Mouse (Mus musculus) kidney, embryonic 16.5 days (tissue): ENCODE measurements around the gene Cep63. TPM values are rescaled to one million over a fixed set of nuclear protein-coding genes. Genes with fewer than 3 reads are reported as not detected.
A peak's percentile ranks its signal among the peaks of the same experiment; 100 is the strongest.

Source experiments
- ATAC-seq: fragments of 200-750 bp; cut with Nextera tagmentation; 2 replicates; pipeline ENCODE4 v1.8.0; 2017; ENCODE audit warnings: moderate TSS enrichment; ENCODE audit not compliant: low FRiP score, low TSS enrichment
- H3K27ac ChIP-seq: fragments of 300-500 bp; sonication (generic); 2 replicates; pipeline ENCODE4 v1.5.1; 2014; ENCODE audit warnings: low read length
- H3K27me3 ChIP-seq: fragments of 300-500 bp; sonication (generic); 2 replicates; pipeline ENCODE4 v1.6.1; 2014; ENCODE audit warnings: low read length, control low read depth, mixed read lengths; ENCODE audit not compliant: insufficient read depth
- H3K36me3 ChIP-seq: fragments of 300-500 bp; sonication (generic); 2 replicates; pipeline ENCODE4 v1.6.1; 2014; ENCODE audit warnings: low read length, control low read depth, mixed read lengths; ENCODE audit not compliant: insufficient read depth
- H3K4me1 ChIP-seq: fragments of 300-500 bp; sonication (generic); 2 replicates; pipeline ENCODE4 v1.6.1; 2014; ENCODE audit warnings: low read length, control low read depth, mixed read lengths; ENCODE audit not compliant: insufficient read depth
- H3K4me2 ChIP-seq: fragments of 300-500 bp; sonication (generic); replicated peaks from 2 replicates; pipeline ENCODE4 v1.6.1; 2014; ENCODE audit warnings: low read depth, low read length
- H3K4me3 ChIP-seq: fragments of 300-500 bp; sonication (generic); 2 replicates; pipeline ENCODE4 v1.5.1; 2014; ENCODE audit warnings: mild to moderate bottlenecking, low read length
- H3K9ac ChIP-seq: fragments of 300-500 bp; sonication (generic); replicated peaks from 2 replicates; pipeline ENCODE4 v1.6.1; 2014; ENCODE audit warnings: low read length
- H3K9me3 ChIP-seq: fragments of 300-500 bp; sonication (generic); 2 replicates; pipeline ENCODE4 v1.6.1; 2016; ENCODE audit warnings: low read length, control low read depth
- WGBS: fragments of 180-500 bp; shearing (Covaris S2); extraction: QIAGEN DNeasy Blood & Tissue Kit; methylation state at CpG from one replicate; pipeline ENCODE4 v1.1.7; 2014; 5-methylcytosine and 5-hydroxymethylcytosine counted together
- polyA plus RNA-seq: library from polyadenylated mRNA; unstranded; fragments of >200 nt; fragmentation: Nextera tagmentation; extraction: Ambion mirVana; gene quantifications from 2 replicates; pipeline ENCODE4 v1.2.1, GENCODE M21; 2015

Gene Cep63
- 56.5 and 60.6 TPM in 2 replicates for polyA plus RNA-seq

DNA sequence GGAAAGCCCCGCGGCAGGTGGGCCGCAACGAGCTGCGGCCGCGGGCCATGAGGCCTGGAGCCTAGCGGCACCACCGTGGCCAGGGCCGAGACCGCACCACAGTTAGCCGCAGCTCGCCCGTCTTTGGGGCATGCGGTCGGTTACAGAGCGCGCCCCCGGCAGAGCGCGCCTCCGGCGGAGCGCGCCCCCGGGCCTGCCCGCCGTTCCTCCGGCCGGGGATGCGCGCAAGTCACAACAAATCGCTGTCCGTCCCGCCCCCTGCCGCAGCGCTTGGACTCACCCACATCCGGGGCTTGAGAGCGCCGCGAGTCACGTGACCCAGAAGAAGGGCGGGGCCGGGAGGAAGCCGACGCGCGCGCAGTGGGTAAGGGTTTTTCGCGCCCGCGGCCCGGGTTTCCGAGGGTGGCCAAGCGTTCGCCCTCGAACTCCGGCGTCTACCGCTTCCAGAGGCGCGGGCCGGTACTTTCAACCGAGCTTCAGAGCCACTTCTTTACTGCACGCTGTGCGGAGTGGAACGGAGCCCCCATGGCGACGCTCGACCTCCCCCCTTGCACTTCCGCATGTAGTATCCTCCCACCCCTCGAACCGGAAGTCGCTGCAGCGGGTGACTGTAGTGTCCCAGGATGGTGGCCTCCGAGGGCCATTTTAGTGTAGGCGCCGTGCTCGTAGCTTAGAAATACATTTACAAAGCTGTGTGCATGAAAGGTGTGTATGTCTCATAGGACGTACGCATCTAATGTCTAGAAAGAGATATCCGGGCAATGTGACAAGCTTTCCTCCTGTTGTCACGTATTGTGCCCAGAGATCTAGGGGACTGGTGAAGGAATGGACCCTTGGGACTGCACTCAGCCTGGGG is at the start of gene Cep63, which contains the start of gene Anapc13:
Cep63 (minus strand) TSS at position 552 of the 856 bp plus-strand sequence.
Anapc13 (plus strand) TSS at position 314 of the 856 bp plus-strand sequence.
- peak within 1 kb of the TSS; percentile 94 for H3K4me3 ChIP-seq
- H3K27ac ChIP-seq, result peak within 1 kb of the TSS; percentile 97
- no peaks in the 10 kb centered on the region for H3K36me3 ChIP-seq
- peak; percentile 95 for ATAC-seq
- no peaks in the 10 kb centered on the region for H3K9me3 ChIP-seq
- peak within 1 kb of the TSS; percentile 99 for H3K9ac ChIP-seq
- WGBS, result under 1% methylated on average over 84 of the region's 84 CpGs
- H3K4me1 ChIP-seq, result peaks cover 23% of the 10 kb centered on the region
- peak within 1 kb of the TSS; percentile 58 for H3K4me2 ChIP-seq
- H3K27me3 ChIP-seq, result no peaks in the 10 kb centered on the region

DNA sequence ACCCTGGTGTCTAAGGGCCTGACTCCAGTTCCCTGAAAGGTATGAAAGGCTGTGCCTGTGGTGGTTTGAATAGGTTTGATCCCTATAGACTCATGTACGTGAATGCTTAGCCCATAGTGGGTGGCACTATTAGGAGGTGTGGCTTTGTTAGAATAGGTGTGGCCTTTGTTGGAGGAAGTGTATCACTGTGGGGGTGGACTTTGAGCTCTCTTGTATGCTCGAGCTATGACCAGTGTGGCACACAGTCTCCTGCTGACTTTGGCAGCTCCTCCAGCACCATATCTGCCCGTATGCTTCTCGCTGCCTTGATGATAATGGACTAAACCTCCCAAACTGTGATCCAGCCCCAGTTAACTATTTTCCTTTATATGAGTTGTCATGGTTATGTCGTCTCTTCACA is 49.6 kb upstream of the Cep63 start:
- 0 out of 2 replicates have a peak, but pooled peaks cover 3% of the 10 kb centered on the region for H3K4me1 ChIP-seq
- no peak overlapping the region for H3K27ac ChIP-seq
- H3K4me3 ChIP-seq, result no peak overlapping the region
- no peak for ATAC-seq
- no peak overlapping the region for H3K4me2 ChIP-seq
- no peak overlapping the region for H3K9ac ChIP-seq
- 89% methylated on average over 5 of the region's 5 CpGs for WGBS
- no peaks in the 10 kb centered on the region for H3K36me3 ChIP-seq
- no peaks in the 10 kb centered on the region for H3K27me3 ChIP-seq
- H3K9me3 ChIP-seq, result no peaks in the 10 kb centered on the region

DNA sequence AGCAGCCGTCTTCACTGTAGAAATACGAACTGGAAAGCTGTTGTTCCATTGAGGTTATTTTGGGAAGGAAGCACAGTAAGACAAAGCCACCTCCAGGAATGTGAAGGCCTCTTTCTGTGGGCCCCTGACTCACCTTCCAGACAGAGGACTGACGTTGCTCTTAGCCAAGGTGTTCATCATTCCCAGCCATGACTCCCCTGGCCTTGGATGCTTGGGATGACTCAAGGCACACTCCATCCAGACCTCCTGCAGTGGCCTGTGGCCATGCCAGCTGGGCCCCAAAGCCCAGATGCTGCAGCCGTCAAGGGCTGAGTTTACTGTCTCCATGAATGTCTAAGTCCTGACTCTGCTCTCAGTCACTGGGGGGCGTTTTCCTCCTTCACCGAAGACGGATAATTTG is 47.0 kb upstream of the Cep63 start:
- H3K4me2 ChIP-seq, result no peak overlapping the region
- no peak overlapping the region for H3K27ac ChIP-seq
- H3K27me3 ChIP-seq, result no peaks in the 10 kb centered on the region
- H3K36me3 ChIP-seq, result no peaks in the 10 kb centered on the region
- WGBS, result 65% methylated on average over 7 of the region's 7 CpGs
- H3K4me1 ChIP-seq, result 0 out of 2 replicates have a peak, but pooled peaks cover 3% of the 10 kb centered on the region
- ATAC-seq, result no peak
- H3K9ac ChIP-seq, result no peak overlapping the region
- no peaks in the 10 kb centered on the region for H3K9me3 ChIP-seq
- H3K4me3 ChIP-seq, result no peak overlapping the region

DNA sequence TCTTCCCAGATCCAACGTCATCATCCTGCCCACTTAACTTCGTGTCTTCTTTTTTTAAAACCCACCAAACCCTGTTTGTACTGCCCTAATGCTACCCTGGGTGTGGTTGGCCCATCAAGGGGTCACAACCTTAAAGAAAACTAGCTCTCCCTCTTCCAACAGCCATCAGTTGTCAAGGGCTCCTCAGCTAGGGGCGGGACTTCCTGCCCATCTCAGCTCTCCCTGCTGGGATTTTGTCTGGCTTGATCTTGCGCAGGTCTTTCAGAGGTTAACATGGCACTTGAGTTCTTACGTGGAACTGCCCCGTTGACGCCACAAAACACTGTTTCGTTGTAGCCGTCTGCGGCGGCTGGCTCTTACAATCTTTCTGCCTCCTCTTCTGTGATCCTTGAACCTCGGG is 42.6 kb upstream of the Cep63 start:
- 0 out of 2 replicates have a peak, but pooled peaks cover 3% of the 10 kb centered on the region for H3K4me1 ChIP-seq
- no peak for ATAC-seq

DNA sequence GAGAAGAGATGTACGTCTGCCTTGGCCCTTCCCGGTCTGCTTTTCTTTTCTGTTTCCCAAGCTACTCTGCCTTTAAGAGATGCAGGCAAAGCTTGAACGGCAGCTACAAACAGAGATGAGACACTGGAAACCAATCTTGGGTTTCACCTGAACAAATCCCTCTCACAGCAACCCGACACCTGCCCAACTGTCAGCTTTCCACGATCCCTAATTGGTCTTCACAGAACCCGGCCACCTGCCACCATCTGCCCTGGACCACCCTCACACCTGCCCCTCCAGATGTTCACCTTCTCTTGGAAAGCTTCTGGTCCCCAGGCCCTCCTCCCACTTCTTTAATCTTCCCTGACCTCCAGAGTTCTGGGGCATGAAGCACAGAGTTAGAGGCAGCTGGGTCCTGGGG is 41.8 kb upstream of the Cep63 start:
- no peak for ATAC-seq
- Histone ChIP-seq H3K27ac (no peak overlapping the region), H3K4me3 (no peak overlapping the region), H3K36me3 (no peaks in the 10 kb centered on the region), H3K4me2 (no peak overlapping the region), H3K9me3 (no peaks in the 10 kb centered on the region), H3K27me3 (no peaks in the 10 kb centered on the region), H3K4me1 (0 out of 2 replicates have a peak, but pooled peaks cover 2% of the 10 kb centered on the region), H3K9ac (no peak overlapping the region)
- 24% methylated on average over 6 of the region's 6 CpGs for WGBS

More for the DNA sequence above, 42.6 kb upstream of the Cep63 start:
- Histone ChIP-seq H3K9ac (no peak overlapping the region), H3K36me3 (no peaks in the 10 kb centered on the region), H3K9me3 (no peaks in the 10 kb centered on the region), H3K4me2 (no peak overlapping the region), H3K4me3 (no peak overlapping the region), H3K27me3 (no peaks in the 10 kb centered on the region), H3K27ac (no peak overlapping the region)
- 85% methylated on average over 12 of the region's 12 CpGs for WGBS

DNA sequence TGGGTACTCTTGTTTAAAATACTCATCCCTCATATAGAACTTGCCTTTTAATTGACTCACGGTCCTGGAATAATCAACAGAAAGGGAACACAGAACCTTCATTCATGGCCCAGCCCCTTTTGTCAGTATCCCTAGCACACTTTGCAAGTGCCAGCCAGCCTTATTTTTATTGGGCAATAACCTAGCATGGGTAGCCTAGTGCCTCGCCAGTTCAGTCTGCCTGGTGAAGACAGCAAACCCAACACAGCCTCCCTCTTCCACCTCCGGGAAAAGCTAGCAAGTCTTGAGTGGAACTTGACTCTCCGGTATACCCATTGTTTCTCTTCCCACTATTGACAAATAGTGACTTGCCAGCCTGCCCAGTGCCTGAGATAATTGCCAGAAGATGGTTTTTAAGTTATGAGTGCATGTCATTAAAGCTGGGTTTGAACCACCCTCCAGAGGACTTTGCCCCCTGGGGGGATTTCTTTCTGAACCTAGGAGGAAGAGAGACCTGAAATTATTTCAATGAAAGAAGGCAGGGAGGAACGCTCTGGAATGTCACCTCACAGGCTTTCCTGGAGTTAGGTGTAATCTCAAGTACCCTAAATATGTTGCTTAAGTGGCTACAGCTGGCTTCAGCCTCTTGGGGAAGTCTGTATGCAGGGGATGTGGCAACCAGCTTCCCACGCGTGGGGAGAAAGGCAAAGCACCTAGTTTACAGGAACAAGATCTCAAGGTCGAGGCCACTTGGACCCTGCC is 30.2 kb upstream of the Cep63 start:
- H3K4me1 ChIP-seq, result 0 out of 2 replicates have a peak, but pooled peaks cover 2% of the 10 kb centered on the region
- no peak overlapping the region for H3K27ac ChIP-seq
- no peaks in the 10 kb centered on the region for H3K9me3 ChIP-seq
- no peaks in the 10 kb centered on the region for H3K36me3 ChIP-seq
- no peak overlapping the region for H3K4me2 ChIP-seq
- 50% methylated on average over 8 of the region's 8 CpGs for WGBS
- no peak overlapping the region for H3K4me3 ChIP-seq
- H3K27me3 ChIP-seq, result no peaks in the 10 kb centered on the region
- no peak for ATAC-seq
- no peak overlapping the region for H3K9ac ChIP-seq

DNA sequence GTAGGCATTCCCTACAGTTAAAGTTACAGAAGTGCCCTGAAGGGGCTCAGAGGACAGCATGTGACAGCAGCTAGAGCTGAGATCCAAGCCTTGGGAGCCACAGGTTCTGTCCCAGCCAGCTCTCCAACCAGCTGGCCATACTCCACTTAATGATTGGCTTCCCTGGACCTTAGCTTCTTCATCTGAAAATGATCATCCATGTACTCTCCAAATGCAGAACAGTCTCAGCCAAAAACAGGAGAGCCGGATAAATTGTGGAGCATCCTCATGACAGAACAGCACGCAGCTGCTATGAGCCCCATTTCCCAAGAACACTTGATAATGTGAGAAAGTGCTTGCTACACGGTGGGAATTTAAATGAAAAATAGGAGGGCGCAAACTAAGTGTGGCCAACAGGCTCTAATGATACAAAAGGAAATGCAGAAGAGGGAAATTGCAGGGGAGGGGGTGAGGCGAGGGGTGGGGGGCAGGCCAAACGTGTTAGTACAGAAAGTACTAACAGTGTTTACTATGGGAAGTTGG is 24.9 kb upstream of the Cep63 start:
- H3K4me1 ChIP-seq, result peaks cover 16% of the 10 kb centered on the region
- no peak overlapping the region for H3K27ac ChIP-seq
- H3K9ac ChIP-seq, result no peak overlapping the region
- no peak overlapping the region for H3K4me2 ChIP-seq
- H3K36me3 ChIP-seq, result no peaks in the 10 kb centered on the region
- 67% methylated on average over 6 of the region's 6 CpGs for whole genome bisulfite sequencing
- no peaks in the 10 kb centered on the region; the same call in 1 of the 2 replicates for H3K27me3 ChIP-seq
- ATAC-seq, result no peak
- no peaks in the 10 kb centered on the region for H3K9me3 ChIP-seq
- no peak overlapping the region for H3K4me3 ChIP-seq

DNA sequence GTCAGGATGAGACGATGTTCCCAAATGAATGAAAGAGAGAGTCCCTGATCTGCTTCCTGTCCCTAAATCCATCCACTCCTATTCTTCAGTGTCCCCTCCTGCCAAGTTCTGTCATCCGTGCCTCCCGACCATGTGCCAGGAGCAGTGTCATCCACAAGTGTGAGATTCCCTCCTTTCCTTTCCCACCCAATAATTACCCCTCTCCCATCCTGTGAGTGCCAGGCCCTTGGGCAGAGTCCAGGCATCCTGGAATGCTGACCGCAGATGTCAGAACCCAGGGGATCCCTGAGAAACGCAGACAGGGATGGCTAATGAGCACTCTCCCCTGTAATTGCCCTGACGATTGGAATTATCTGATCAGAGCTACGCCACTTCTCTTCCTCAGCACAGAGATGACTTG is 24.3 kb upstream of the Cep63 start:
- no peaks in the 10 kb centered on the region for H3K9me3 ChIP-seq
- H3K4me3 ChIP-seq, result no peak overlapping the region
- no peaks in the 10 kb centered on the region; the same call in 1 of the 2 replicates for H3K27me3 ChIP-seq
- no peak for ATAC-seq
- H3K4me1 ChIP-seq, result peaks cover 17% of the 10 kb centered on the region
- H3K4me2 ChIP-seq, result no peak overlapping the region
- H3K36me3 ChIP-seq, result no peaks in the 10 kb centered on the region
- WGBS, result 30% methylated on average over 7 of the region's 7 CpGs
- H3K27ac ChIP-seq, result no peak overlapping the region
- no peak overlapping the region; the same call in 1 of the 2 replicates for H3K9ac ChIP-seq

DNA sequence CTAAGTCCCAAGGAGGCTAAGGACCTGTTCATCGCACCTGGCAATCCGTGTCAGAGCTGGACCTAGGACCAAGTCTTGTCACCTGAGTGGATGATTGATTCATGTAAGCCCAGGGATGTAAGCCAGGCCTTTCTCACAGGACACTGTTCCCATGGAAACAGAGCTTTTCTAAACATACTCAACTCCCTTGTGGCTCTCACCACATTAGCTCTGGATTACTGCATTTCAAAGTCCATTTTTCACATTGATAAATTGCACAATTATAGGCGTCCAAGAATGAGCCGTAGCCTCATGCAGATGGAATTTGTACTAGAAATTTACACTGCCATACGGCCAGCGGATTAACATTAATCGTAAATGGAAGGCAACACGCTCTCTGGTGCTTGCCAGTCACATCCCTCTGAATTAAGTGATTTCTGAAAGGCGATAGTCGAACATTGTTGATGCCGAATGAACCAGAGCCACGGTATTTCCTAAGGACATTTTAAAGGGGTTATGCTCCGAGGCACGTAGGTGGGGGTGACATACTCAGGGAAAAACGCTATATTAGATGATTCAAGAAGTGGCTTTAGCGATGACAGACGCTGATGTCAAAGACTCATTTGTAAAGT is 23.7 kb upstream of the Cep63 start:
- Histone ChIP-seq H3K27me3 (no peaks in the 10 kb centered on the region; the same call in 1 of the 2 replicates), H3K9me3 (no peaks in the 10 kb centered on the region), H3K4me3 (no peak overlapping the region), H3K27ac (no peak overlapping the region), H3K4me2 (0 out of 2 replicates have a peak overlapping the region, but pooled peaks have one; percentile 3), H3K9ac (no peak overlapping the region), H3K36me3 (no peaks in the 10 kb centered on the region), H3K4me1 (peaks cover 23% of the 10 kb centered on the region)
- peak; percentile 77; the same call in 1 of the 2 replicates for ATAC-seq
- whole genome bisulfite sequencing, result 31% methylated on average over 17 of the region's 17 CpGs
